ENCODE assay signal across 8 mouse cellular contexts in genomic region chr5:38235422-38235821, GRCm38 (mm10). TPM values are rescaled to one million over a fixed set of nuclear protein-coding genes. Genes with fewer than 3 reads are reported as not detected.
DNase-seq lines count a peak whose midpoint lies in the region; ATAC-seq lines count a peak whose summit lies in the region.

No protein-coding gene starts in this region.

- H3K27me3 ChIP-seq in heart, embryonic 12.5 days (replicated peaks), result no peaks in the 10 kb centered on the region
- peaks cover 17% of the 10 kb centered on the region for H3K27me3 ChIP-seq in midbrain, embryonic 13.5 days

- H3K9ac ChIP-seq in heart, embryonic 12.5 days, result no peak overlapping the region
- H3K9ac ChIP-seq in midbrain, embryonic 13.5 days (replicated peaks), result no peak overlapping the region

- 61% methylated on average over 4 of the region's 4 CpGs for WGBS in heart, embryonic 12.5 days
- WGBS in midbrain, embryonic 13.5 days, result 68% methylated on average over 4 of the region's 4 CpGs

- H3K27ac ChIP-seq in heart, embryonic 12.5 days (ENCODE audit: poor library complexity, severe bottlenecking), result no peak overlapping the region
- H3K27ac ChIP-seq in midbrain, embryonic 13.5 days, result no peak overlapping the region

- no peaks in the 10 kb centered on the region for H3K4me1 ChIP-seq in heart, embryonic 12.5 days (replicated peaks)
- H3K4me1 ChIP-seq in midbrain, embryonic 13.5 days (replicated peaks), result no peaks in the 10 kb centered on the region; the same call in 1 of the 2 replicates

- DNase-seq in heart, postnatal 10 days, result peak; percentile 23 to 53
- DNase-seq in 416B (ENCODE audit: low read depth) (peak; percentile 59), NIH3T3 (ENCODE audit: low read depth) (peak; percentile 62)
- DNase-seq in cerebellum, postnatal 25 days, result peak; percentile 55 to 68
- peak; percentile 65 for DNase-seq in kidney, postnatal 10 days
- DNase-seq in thymus, postnatal 14 days, result peak; percentile 64

- H3K9me3 ChIP-seq in heart, embryonic 12.5 days (replicated peaks), result peaks cover 7% of the 10 kb centered on the region; the same call in 1 of the 2 replicates
- no peaks in the 10 kb centered on the region for H3K9me3 ChIP-seq in midbrain, embryonic 13.5 days

- no peak overlapping the region for H3K4me2 ChIP-seq in heart, embryonic 12.5 days
- H3K4me2 ChIP-seq in midbrain, embryonic 13.5 days (replicated peaks), result no peak overlapping the region

- no peak overlapping the region for H3K4me3 ChIP-seq in heart, embryonic 12.5 days
- H3K4me3 ChIP-seq in midbrain, embryonic 13.5 days (replicated peaks), result no peak overlapping the region

- ATAC-seq in heart, embryonic 12.5 days (ENCODE audit: insufficient number of reproducible peaks, low FRiP score), result no peak
- ATAC-seq in midbrain, embryonic 13.5 days, result 0 out of 2 replicates have a peak, but pooled peaks have one; percentile 45

- H3K36me3 ChIP-seq in heart, embryonic 12.5 days, result peaks cover 57% of the 10 kb centered on the region
- H3K36me3 ChIP-seq in midbrain, embryonic 13.5 days, result peaks cover 48% of the 10 kb centered on the region

- intact Hi-C loops in heart, postnatal 10 days (cut with DNase I), result no loop called here

RNA-seq across cellular contexts. Expression of gene Lyar, which starts 15.2 kb away (rescaled TPM):
- 10 to 100 TPM; 16.3 to 18.0 TPM for total RNA-seq in heart, postnatal 10 days (2021)
- polyA plus RNA-seq in heart, embryonic 12.5 days (2016; fragmentation: Nextera tagmentation; extraction: Ambion mirVana), result 59.4 and 61.3 TPM in 2 replicates
- 66.9 and 76.9 TPM in 2 replicates for polyA plus RNA-seq in midbrain, embryonic 13.5 days (2015; fragmentation: Nextera tagmentation; extraction: Ambion mirVana)

RNA-seq across cellular contexts. Expression of gene Zbtb49, which starts 15.2 kb away (rescaled TPM):
- 1 to 10 TPM; 6.8 to 7.0 TPM for total RNA-seq in heart, postnatal 10 days (2021)
- 9.0 and 10.7 TPM in 2 replicates for polyA plus RNA-seq in heart, embryonic 12.5 days (2016; fragmentation: Nextera tagmentation; extraction: Ambion mirVana)
- 26.2 and 26.4 TPM in 2 replicates for polyA plus RNA-seq in midbrain, embryonic 13.5 days (2015; fragmentation: Nextera tagmentation; extraction: Ambion mirVana)

RNA-seq across cellular contexts. Expression of gene Tmem128, which starts 24.6 kb away (rescaled TPM):
- total RNA-seq in heart, postnatal 10 days (2021), result 10 to 100 TPM; 20.8 to 23.3 TPM
- polyA plus RNA-seq in heart, embryonic 12.5 days (2016; fragmentation: Nextera tagmentation; extraction: Ambion mirVana), result 45.7 and 48.6 TPM in 2 replicates
- 105 and 116 TPM in 2 replicates for polyA plus RNA-seq in midbrain, embryonic 13.5 days (2015; fragmentation: Nextera tagmentation; extraction: Ambion mirVana)

RNA-seq across cellular contexts. Expression of gene Otop1, which starts 40.4 kb away (rescaled TPM):
- total RNA-seq in heart, postnatal 10 days (2021), result 1 to 10 TPM; 1.8 to 8.2 TPM
- polyA plus RNA-seq in heart, embryonic 12.5 days (2016; fragmentation: Nextera tagmentation; extraction: Ambion mirVana), result not detected in 2 replicates
- not detected in 2 replicates for polyA plus RNA-seq in midbrain, embryonic 13.5 days (2015; fragmentation: Nextera tagmentation; extraction: Ambion mirVana)
